Mouse (Mus musculus) cortical plate, adult 2 months (tissue): ENCODE data around the gene Usp47.

Source experiments
- CTCF ChIP-seq: fragments of 200-500 bp; IDR thresholded peaks from 2 replicates; pipeline ENCODE4 v1.5.1; 2011; ENCODE audit warnings: mild to moderate bottlenecking, control low read depth, low read length; ENCODE audit not compliant: insufficient read depth; ENCODE audit errors: extremely low read depth
- POLR2A ChIP-seq: fragments of 200-500 bp; IDR thresholded peaks from 2 replicates; pipeline ENCODE4 v1.6.1; 2011; ENCODE audit warnings: mild to moderate bottlenecking, low read length, control low read depth; ENCODE audit not compliant: insufficient read depth; ENCODE audit errors: extremely low read depth

DNA sequence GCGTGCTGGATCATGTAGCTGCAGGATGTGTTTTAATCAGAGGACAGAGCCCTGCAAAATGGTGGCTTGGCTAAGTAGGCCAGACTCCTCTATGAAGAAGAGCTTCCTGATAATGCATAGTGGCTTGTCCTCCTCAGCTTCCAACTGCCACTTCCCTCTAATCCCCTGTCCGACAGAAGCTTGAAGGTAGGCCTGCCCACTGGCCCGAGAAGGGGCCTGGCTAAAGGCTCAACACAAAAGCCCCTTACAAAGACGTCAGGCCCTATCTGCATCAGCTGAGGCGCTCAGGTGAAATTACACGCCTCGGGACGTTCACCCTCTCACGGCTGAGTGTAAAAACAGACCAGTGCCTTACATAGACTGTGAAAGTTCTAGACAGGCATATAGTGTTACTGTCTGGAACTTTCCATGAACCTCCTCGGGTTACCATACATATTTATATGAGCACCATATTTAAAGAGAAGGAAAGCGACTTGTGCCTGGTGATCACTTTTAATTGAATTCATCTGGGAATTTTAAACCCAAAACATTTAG is 121.4 kb downstream of the Usp47 start:
- TF ChIP-seq CTCF (no peak), POLR2A (no peak)
